Mouse (Mus musculus) erythroblast, adult 5-6 weeks (primary cell): ENCODE data around the gene Vangl1. TPM values are rescaled to one million over a fixed set of nuclear protein-coding genes. Genes with fewer than 3 reads are reported as not detected.
A peak's percentile ranks its signal among the peaks of the same experiment; 100 is the strongest.
"Not testable (repeated sequence)": the region's sequence is repeated elsewhere in the genome, so short reads cannot be mapped to it uniquely, and the experiment has no call there.

Experiments
- ATAC-seq: replicated peaks from 2 replicates; pipeline ENCODE4 v1.8.0; 2016; ENCODE audit warnings: moderate number of reproducible peaks, mild to moderate bottlenecking, moderate TSS enrichment, inconsistent platforms; ENCODE audit not compliant: poor library complexity, low FRiP score, severe bottlenecking
- total RNA-seq, 2 experiments: library from RNA; stranded (forward) in 1 of 2; stranded (reverse) in 1 of 2; fragments of 150-400 nt in 1 of 2; fragments of 200-764, 138-1000 nt in 1 of 2; gene quantifications; 2 replicates each; pipeline versions ENCODE4 v1.2.3 to v1.2.4; 2015 to 2017; ENCODE audit warnings: low replicate concordance in 2 of 2

Vangl1 gene
- 54.0 and 65.0 TPM in 2 replicates for total RNA-seq (2015; ENCODE audit: low replicate concordance)
- total RNA-seq (2017; ENCODE audit: low replicate concordance) = 178 and 194 TPM in 2 replicates

DNA sequence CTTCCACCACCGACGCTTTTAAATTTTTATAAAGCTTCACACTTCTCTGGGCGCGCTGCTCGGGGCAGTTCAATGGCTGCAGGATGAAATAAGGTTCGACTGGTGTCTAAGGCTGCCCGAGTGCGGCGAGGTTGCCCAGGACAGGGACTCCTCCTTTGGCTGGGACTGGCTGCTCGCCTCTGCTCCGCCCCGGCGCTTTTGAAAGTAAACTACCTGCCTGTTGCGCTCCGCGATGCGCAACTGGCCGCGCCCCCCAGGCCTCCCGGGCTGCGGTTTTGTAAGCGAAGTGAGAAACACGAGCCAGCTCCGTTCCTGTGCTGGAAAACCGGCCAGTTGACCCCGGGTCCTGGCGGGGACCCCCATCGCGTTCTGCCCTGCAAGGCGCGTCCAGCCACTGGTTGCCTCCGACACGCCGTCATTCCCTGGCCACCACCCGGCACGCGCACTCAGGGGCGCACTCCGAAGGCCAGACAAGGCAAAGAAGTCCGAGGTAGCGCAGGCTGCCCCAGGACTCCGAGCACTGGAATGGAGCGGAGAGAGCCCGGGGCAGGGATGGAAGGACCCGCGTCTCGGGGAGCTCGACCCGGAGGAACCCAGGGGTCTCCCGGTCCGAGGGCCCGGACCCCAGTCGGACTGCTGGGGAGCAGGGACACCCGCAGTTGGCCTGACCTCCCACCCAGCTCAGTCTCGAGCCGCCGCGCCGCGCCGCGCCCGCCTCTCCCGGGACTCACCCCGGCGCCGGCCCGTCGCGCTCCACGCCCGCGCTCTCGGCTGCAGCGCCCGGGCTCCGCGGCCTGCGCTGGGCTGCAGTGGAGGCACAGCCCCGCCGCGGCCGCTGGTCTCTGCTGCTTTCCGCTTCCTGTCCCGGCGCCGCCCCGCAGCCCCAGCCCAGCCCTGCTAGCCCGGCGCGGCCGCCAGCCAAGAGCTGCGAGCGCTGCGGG is at the start of gene Vangl1:
Gene Vangl1 (minus strand): TSS at position 913 of the 941 bp plus-strand sequence.
- no peak for ATAC-seq

DNA sequence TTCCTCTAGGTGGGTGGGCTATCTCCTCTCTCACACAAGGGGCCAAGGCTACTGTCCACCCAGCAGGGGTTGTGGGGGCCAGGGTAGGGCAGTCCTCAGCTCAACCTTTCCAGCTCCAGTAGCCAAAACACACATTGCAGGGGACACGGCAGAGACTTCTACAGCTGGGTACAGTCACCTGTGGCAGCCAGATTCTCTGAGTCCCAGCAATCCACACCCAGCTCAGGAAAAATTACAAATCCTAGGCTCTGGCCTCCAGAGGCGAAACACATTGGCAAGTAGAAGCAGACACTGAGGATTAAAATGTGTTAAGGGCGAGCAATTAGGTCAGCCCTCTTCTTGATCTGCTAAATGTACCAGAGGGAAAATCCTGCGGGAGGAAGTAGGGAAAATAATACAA is 49.1 kb upstream of the Vangl1 start:
- no peak for ATAC-seq

GRCm38 (mm10) chr3:102252927-102253326 is 48.4 kb upstream of the Vangl1 start:
- no peak for ATAC-seq

GRCm38 (mm10) chr3:102250873-102251272 is 46.4 kb upstream of the Vangl1 start:
- no peak for ATAC-seq

GRCm38 (mm10) chr3:102249401-102249991 is 45.0 kb upstream of the Vangl1 start:
- no peak for ATAC-seq

GRCm38 (mm10) chr3:102244601-102245000 is 40.1 kb upstream of the Vangl1 start:
- no peak for ATAC-seq

GRCm38 (mm10) chr3:102242854-102243253 is 38.4 kb upstream of the Vangl1 start:
- no peak for ATAC-seq

DNA sequence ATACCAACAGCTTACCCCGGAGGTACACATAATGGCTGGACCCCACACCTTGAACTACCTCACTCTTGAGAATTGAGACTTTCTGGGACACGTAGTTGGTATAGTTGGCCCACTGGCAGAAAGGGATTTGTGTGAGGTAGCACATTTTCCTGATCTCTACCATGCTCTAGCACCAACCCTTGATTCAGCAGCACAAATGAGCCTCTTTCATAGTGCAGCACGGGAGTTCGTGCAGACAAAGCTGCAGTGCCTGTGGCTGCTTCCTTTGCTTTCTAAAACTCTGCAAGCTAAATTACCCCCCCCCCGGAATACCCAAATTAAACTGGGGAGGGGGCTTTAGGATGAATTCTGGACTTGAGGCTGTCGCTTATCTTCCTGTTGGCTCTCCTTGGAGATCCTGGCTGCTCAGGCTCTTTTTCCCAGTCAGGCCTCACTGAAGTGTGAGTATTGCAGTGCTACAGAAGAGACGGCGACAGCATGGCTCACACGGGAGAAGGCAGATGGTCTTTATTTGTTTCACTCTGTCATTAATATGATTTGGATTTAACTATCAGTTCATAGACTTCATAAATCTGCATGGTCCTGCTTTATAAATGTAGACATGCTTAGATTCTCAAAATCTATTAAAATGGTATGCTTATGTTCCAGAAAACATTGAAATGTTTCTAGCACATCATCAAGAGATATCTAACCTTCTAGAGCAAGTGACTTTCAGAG is 27.1 kb upstream of the Vangl1 start:
- no peak for ATAC-seq

DNA sequence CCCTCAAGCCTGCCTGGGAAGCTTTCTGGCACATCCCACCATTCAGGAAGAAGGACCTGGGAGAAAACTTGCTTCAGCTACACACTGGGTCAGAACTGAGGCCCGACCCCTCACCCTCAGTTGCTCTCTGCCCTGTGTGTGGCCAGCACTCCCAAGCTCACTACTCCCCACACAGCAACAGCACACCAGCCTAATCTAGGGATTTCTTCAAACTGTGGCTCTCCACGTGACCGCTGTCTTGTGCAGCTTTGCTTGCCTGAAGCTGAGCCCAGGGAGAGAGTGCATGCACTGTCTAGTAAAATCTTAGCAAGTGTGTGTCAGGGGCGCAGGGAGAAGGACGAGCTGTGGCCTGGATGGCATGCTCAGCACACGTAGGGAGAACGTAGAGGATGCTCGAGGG is 18.3 kb upstream of the Vangl1 start:
- no peak for ATAC-seq

GRCm38 (mm10) chr3:102218301-102218700 is 13.8 kb upstream of the Vangl1 start:
- no peak for ATAC-seq

GRCm38 (mm10) chr3:102214736-102215135 is 10.2 kb upstream of the Vangl1 start:
- no peak for ATAC-seq

DNA sequence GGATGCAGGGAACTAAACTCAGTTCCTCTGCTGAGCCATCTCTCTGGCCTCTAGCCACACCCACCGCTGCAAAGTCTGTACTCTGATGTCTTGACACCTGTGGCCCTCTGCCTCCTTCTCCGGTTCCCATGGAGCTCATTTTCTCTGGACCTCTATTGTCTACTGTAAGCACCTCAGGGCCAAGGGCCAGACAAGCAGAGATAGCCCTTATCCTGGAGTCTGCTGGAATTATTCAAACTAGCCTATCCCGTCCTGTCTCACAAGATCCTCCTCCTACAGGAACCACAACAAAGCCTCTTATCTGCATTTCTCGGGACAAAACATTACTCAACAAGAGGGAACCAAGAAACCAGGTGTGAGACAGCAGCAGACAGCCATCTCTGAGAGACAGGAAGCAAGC is 9.8 kb upstream of the Vangl1 start:
- ATAC-seq = no peak

GRCm38 (mm10) chr3:102212896-102213295 is 8.4 kb upstream of the Vangl1 start:
- no peak for ATAC-seq

GRCm38 (mm10) chr3:102212336-102212735 is 7.8 kb upstream of the Vangl1 start:
- ATAC-seq = no peak

- ATAC-seq = no peak
Observed at GRCm38 (mm10) chr3:102211340-102211739, 6.8 kb upstream of the Vangl1 start.

DNA sequence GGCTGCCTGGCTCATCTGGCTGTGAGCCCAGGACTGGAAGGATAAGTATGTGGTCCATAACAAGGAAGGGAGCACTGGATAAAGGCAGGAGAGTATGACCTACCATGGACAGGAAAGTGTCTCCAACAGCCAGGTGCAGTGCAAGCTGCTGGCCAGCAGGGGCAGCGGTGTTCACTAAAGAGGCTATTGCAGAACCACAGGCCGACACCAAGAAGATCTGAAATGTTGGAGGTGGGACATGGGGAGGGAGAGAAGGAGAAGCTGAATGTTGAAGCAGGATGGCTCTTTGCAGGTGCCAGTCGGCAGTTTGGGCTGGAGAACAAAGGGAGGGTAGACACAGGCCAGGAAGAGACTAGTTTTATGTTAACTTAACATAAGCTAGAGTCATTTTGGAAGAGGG is 6.3 kb upstream of the Vangl1 start:
- ATAC-seq = peak; percentile 93

GRCm38 (mm10) chr3:102208861-102209260 is 4.4 kb upstream of the Vangl1 start:
- no peak for ATAC-seq

DNA sequence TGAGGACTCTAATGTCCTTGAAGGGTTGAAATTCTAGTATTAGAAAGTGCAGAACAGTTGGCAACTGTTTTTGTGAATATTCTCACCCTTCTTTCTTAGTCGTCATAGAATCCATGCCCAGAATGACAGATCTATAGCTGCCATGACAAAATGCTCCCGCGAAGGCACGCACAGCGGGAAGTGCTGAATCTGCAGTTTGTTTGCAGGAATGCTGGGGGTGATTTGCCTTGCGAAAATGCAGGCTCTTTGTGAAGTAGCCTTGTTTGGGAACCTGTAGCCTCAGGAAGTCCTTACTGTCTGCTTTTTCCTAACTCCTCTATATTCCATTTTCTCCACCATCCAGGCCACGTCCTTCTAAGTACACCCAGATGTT is 951 bp upstream of the Vangl1 start:
- ATAC-seq = no peak

- not testable (repeated sequence) for ATAC-seq
Observed at GRCm38 (mm10) chr3:102204734-102205457, 403 bp upstream of the Vangl1 start.

DNA sequence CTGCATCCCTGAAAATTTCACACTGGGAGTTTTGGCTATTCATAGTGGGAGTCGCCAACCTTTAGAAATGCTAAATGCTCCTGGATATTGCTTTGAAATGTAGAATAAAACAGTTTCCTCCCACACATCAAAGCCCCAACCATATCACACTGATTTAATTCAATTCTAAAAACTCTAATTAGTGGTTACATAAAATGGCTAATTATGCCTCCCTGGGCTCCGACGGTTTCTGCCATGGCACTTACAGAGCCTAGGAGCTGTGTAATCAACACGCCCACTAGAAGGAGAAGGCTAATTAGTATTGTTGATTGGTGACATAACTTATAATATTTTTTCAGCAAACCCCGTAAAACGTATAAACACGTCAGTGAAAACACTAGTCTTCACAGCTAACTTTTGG is 1.4 kb downstream of the Vangl1 start:
- ATAC-seq = no peak
